Mouse (Mus musculus) leukemia stem cell, adult 10-12 weeks (primary cell): Measurements from ENCODE around the gene Mal. TPM values are rescaled to one million over a fixed set of nuclear protein-coding genes. Genes with fewer than 3 reads are reported as not detected.

Source experiments
- polyA plus RNA-seq: library from polyadenylated mRNA; stranded (reverse); fragments of >175 nt; gene quantifications from 2 replicates; pipeline ENCODE4 v1.2.3, GENCODE M21; 2012; ENCODE audit warnings: low replicate concordance

Gene Mal
- polyA plus RNA-seq: 3.0 TPM in 1 of 2 replicates, not detected in the other

DNA sequence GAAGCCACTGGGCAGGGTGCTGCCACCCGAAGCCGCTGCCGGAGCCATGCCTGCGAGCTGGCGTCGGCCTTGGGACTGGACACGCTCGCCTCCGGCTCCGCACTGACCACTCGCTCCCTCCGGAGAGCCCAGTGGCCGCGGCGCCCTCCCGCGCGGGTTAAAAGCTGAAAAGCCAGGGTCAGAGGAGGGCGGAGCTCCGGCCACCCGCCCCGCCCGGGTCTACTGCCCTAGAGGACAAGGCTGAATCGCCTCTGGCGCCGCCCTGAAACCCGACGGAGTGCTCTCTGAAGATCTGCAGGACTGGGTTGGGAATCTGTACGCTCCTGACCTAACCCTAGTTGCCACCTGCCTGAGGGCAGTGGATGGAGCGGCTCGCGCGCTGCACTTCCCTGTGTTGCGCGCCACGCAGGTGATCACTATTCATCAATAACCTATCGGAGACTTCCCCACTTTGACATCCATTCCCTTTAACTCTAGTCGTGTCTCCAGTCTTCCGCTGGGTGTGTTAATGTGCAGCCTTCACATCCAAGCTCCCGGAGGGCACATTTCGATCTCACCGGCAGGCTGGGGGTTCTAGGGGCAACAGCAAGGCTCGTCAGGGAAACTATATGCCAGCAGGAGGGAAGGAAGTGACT, at the start of gene Mal:
Gene Mal (minus strand): TSS at position 610 of the 635 bp plus-strand sequence.

GRCm38 (mm10) chr2:127586694-127587513, 69.6 kb downstream of the Mal start, which contains the start of the genes Zfp661 and Mrps5:
TSS of gene Zfp661 (minus strand) at chr2:127587094.
TSS of gene Mrps5 (plus strand) at chr2:127587222.

Other genes with a start within 250 kb of the Mal start
- gene Gpat2, start 231.5 kb downstream of the Mal start, polyA plus RNA-seq: 0.15 TPM in 2 replicates
- gene Fahd2a, start 212.1 kb downstream of the Mal start, polyA plus RNA-seq: 15.9 and 24.4 TPM in 2 replicates
- gene Kcnip3, start 134.6 kb downstream of the Mal start, polyA plus RNA-seq: 0.36 and 0.48 TPM in 2 replicates
- gene Prom2, start 115.2 kb downstream of the Mal start, polyA plus RNA-seq: not detected in 2 replicates
- 0.23 and 0.36 TPM in 2 replicates for gene Zfp661, start 69.6 kb downstream of the Mal start, polyA plus RNA-seq
- gene Mrps5, start 69.5 kb downstream of the Mal start, polyA plus RNA-seq: 94.3 and 104 TPM in 2 replicates
- 0.08 TPM in 1 of 2 replicates, not detected in the other for gene Mall, start 73.2 kb upstream of the Mal start, polyA plus RNA-seq
- 0.37 and 0.83 TPM in 2 replicates for gene Nphp1, start 132.2 kb upstream of the Mal start, polyA plus RNA-seq
- gene Mtln, start 135.8 kb upstream of the Mal start, polyA plus RNA-seq: 74.1 and 76.5 TPM in 2 replicates
- 0.46 and 8.9 TPM in 2 replicates for gene Bub1, start 175.2 kb upstream of the Mal start, polyA plus RNA-seq
- 0.22 and 0.44 TPM in 2 replicates for gene Acoxl, start 182.2 kb upstream of the Mal start, polyA plus RNA-seq